Mouse (Mus musculus): ENCODE results near the gene Trmt1. TPM values are rescaled to one million over a fixed set of nuclear protein-coding genes. Genes with fewer than 3 reads are reported as not detected.
A peak's percentile ranks its signal among the peaks of the same experiment; 100 is the strongest.

Gene Trmt1
- polyA plus RNA-seq, 1 experiment from 2014 or later: 65.7 TPM

GRCm38 (mm10) chr8:84677305-84677704 is 8.8 kb upstream of the Trmt1 start:
- Histone ChIP-seq H3K9me3 (ENCODE audit: control insufficient read depth, low read length) (no peaks in the 10 kb centered on the region), H3K4me3 (ENCODE audit: low read depth, low read length) (no peak overlapping the region), H3K27me3 (ENCODE audit: control insufficient read depth, insufficient read depth, low read length) (no peaks in the 10 kb centered on the region), H3K36me3 (ENCODE audit: control insufficient read depth, insufficient read depth, low read length) (peaks cover 20% of the 10 kb centered on the region), H3K4me2 (ENCODE audit: low read depth, severe bottlenecking) (no peak overlapping the region), H3K4me1 (ENCODE audit: control insufficient read depth, insufficient read depth, low read length) (no peaks in the 10 kb centered on the region), H3K9ac (ENCODE audit: low read length) (no peak overlapping the region), H3K27ac (replicated peaks; ENCODE audit: low read depth, low read length) (no peak overlapping the region)
- no peak for ATAC-seq (ENCODE audit: insufficient number of reproducible peaks, low FRiP score, low TSS enrichment, low read depth)
- WGBS: 95% methylated on average over 5 of the region's 5 CpGs
- DNase-seq (ENCODE audit: low spot score): no peak

- no peaks in the 10 kb centered on the region for H3K9me3 ChIP-seq (ENCODE audit: control insufficient read depth, low read length)
- H3K27me3 ChIP-seq (ENCODE audit: control insufficient read depth, insufficient read depth, low read length): no peaks in the 10 kb centered on the region
- H3K36me3 ChIP-seq (ENCODE audit: control insufficient read depth, insufficient read depth, low read length): peaks cover 14% of the 10 kb centered on the region; the same call in 1 of the 2 replicates
- 90% methylated on average over 2 of the region's 2 CpGs for WGBS
- H3K27ac ChIP-seq (replicated peaks; ENCODE audit: low read depth, low read length): no peak overlapping the region
- ATAC-seq (ENCODE audit: insufficient number of reproducible peaks, low FRiP score, low TSS enrichment, low read depth) (no peak), DNase-seq (ENCODE audit: low spot score) (no peak)
- peaks cover 13% of the 10 kb centered on the region for H3K4me1 ChIP-seq (ENCODE audit: control insufficient read depth, insufficient read depth, low read length)
- H3K4me3 ChIP-seq (ENCODE audit: low read depth, low read length): no peak overlapping the region
- H3K9ac ChIP-seq (ENCODE audit: low read length): no peak overlapping the region
- H3K4me2 ChIP-seq (ENCODE audit: low read depth, severe bottlenecking): no peak overlapping the region
Measured at GRCm38 (mm10) chr8:84681476-84681875, 4.6 kb upstream of the Trmt1 start.

- Histone ChIP-seq H3K27me3 (ENCODE audit: control insufficient read depth, insufficient read depth, low read length) (no peaks in the 10 kb centered on the region), H3K4me3 (ENCODE audit: low read depth, low read length) (no peak overlapping the region), H3K36me3 (ENCODE audit: control insufficient read depth, insufficient read depth, low read length) (peaks cover 13% of the 10 kb centered on the region; the same call in 1 of the 2 replicates), H3K27ac (replicated peaks; ENCODE audit: low read depth, low read length) (no peak overlapping the region), H3K9me3 (ENCODE audit: control insufficient read depth, low read length) (no peaks in the 10 kb centered on the region), H3K4me1 (ENCODE audit: control insufficient read depth, insufficient read depth, low read length) (peaks cover 14% of the 10 kb centered on the region), H3K9ac (ENCODE audit: low read length) (peak overlapping the region; percentile 14; the same call in 1 of the 2 replicates), H3K4me2 (ENCODE audit: low read depth, severe bottlenecking) (no peak overlapping the region)
- ATAC-seq (ENCODE audit: insufficient number of reproducible peaks, low FRiP score, low TSS enrichment, low read depth): no peak
- 89% methylated on average over 2 of the region's 2 CpGs for WGBS
- DNase-seq (ENCODE audit: low spot score): no peak
Measured at GRCm38 (mm10) chr8:84682257-84682656, 3.9 kb upstream of the Trmt1 start.

- Histone ChIP-seq H3K27me3 (ENCODE audit: control insufficient read depth, insufficient read depth, low read length) (no peaks in the 10 kb centered on the region), H3K9me3 (ENCODE audit: control insufficient read depth, low read length) (no peaks in the 10 kb centered on the region), H3K4me1 (ENCODE audit: control insufficient read depth, insufficient read depth, low read length) (peaks cover 14% of the 10 kb centered on the region), H3K9ac (ENCODE audit: low read length) (no peak overlapping the region), H3K4me3 (ENCODE audit: low read depth, low read length) (no peak overlapping the region), H3K27ac (replicated peaks; ENCODE audit: low read depth, low read length) (no peak overlapping the region), H3K4me2 (ENCODE audit: low read depth, severe bottlenecking) (no peak overlapping the region), H3K36me3 (ENCODE audit: control insufficient read depth, insufficient read depth, low read length) (peaks cover 12% of the 10 kb centered on the region; the same call in 1 of the 2 replicates)
- DNase-seq (ENCODE audit: low spot score) (no peak), ATAC-seq (ENCODE audit: insufficient number of reproducible peaks, low FRiP score, low TSS enrichment, low read depth) (no peak)
- 73% methylated on average over 3 of the region's 3 CpGs for WGBS
Measured at GRCm38 (mm10) chr8:84684537-84684936, 1.6 kb upstream of the Trmt1 start.

GRCm38 (mm10) chr8:84687003-84687704 is 1.0 kb downstream of the Trmt1 start:
- ATAC-seq (ENCODE audit: insufficient number of reproducible peaks, low FRiP score, low TSS enrichment, low read depth) (peak; percentile 71), DNase-seq (ENCODE audit: low spot score) (peak; percentile 79)
- peaks cover 14% of the 10 kb centered on the region; the same call in 1 of the 2 replicates for H3K36me3 ChIP-seq (ENCODE audit: control insufficient read depth, insufficient read depth, low read length)
- peaks cover 23% of the 10 kb centered on the region for H3K4me1 ChIP-seq (ENCODE audit: control insufficient read depth, insufficient read depth, low read length)
- no peaks in the 10 kb centered on the region for H3K9me3 ChIP-seq (ENCODE audit: control insufficient read depth, low read length)
- H3K4me3 ChIP-seq (ENCODE audit: low read depth, low read length): peak overlapping the region; percentile 100
- under 1% methylated on average over 44 of the region's 62 CpGs for WGBS
- peak overlapping the region; percentile 92 for H3K4me2 ChIP-seq (ENCODE audit: low read depth, severe bottlenecking)
- no peaks in the 10 kb centered on the region for H3K27me3 ChIP-seq (ENCODE audit: control insufficient read depth, insufficient read depth, low read length)
- peak overlapping the region; percentile 98 for H3K27ac ChIP-seq (replicated peaks; ENCODE audit: low read depth, low read length)
- peak overlapping the region; percentile 100 for H3K9ac ChIP-seq (ENCODE audit: low read length)

- ATAC-seq (ENCODE audit: insufficient number of reproducible peaks, low FRiP score, low TSS enrichment, low read depth): peak; percentile 76
- H3K27ac ChIP-seq (replicated peaks; ENCODE audit: low read depth, low read length): peak within 1 kb of the TSS; percentile 98
- H3K4me1 ChIP-seq (ENCODE audit: control insufficient read depth, insufficient read depth, low read length): peaks cover 23% of the 10 kb centered on the region
- no peaks in the 10 kb centered on the region for H3K9me3 ChIP-seq (ENCODE audit: control insufficient read depth, low read length)
- peak within 1 kb of the TSS; percentile 100 for H3K4me3 ChIP-seq (ENCODE audit: low read depth, low read length)
- WGBS: under 1% methylated on average over 34 of the region's 37 CpGs
- H3K4me2 ChIP-seq (ENCODE audit: low read depth, severe bottlenecking): peak within 1 kb of the TSS; percentile 92
- peak; percentile 89 for DNase-seq (ENCODE audit: low spot score)
- H3K9ac ChIP-seq (ENCODE audit: low read length): peak within 1 kb of the TSS; percentile 100
- H3K36me3 ChIP-seq (ENCODE audit: control insufficient read depth, insufficient read depth, low read length): peaks cover 12% of the 10 kb centered on the region; the same call in 1 of the 2 replicates
- no peaks in the 10 kb centered on the region for H3K27me3 ChIP-seq (ENCODE audit: control insufficient read depth, insufficient read depth, low read length)
Measured at GRCm38 (mm10) chr8:84687705-84688100, 1.6 kb downstream of the Trmt1 start, which contains the start of gene Nacc1. Nacc1 (minus strand) TSS chr8:84687862.

GRCm38 (mm10) chr8:84689091-84689915 is 3.2 kb downstream of the Trmt1 start:
- Histone ChIP-seq H3K4me1 (ENCODE audit: control insufficient read depth, insufficient read depth, low read length) (peaks cover 20% of the 10 kb centered on the region), H3K4me2 (ENCODE audit: low read depth, severe bottlenecking) (peak overlapping the region; percentile 79), H3K36me3 (ENCODE audit: control insufficient read depth, insufficient read depth, low read length) (peaks cover 3% of the 10 kb centered on the region; the same call in 1 of the 2 replicates), H3K9me3 (ENCODE audit: control insufficient read depth, low read length) (no peaks in the 10 kb centered on the region), H3K27me3 (ENCODE audit: control insufficient read depth, insufficient read depth, low read length) (no peaks in the 10 kb centered on the region), H3K4me3 (ENCODE audit: low read depth, low read length) (peak overlapping the region; percentile 91), H3K27ac (replicated peaks; ENCODE audit: low read depth, low read length) (peak overlapping the region; percentile 45; the same call in 1 of the 2 replicates), H3K9ac (ENCODE audit: low read length) (peak overlapping the region; percentile 77)
- ATAC-seq (ENCODE audit: insufficient number of reproducible peaks, low FRiP score, low TSS enrichment, low read depth) (peak; percentile 84), DNase-seq (ENCODE audit: low spot score) (peak; percentile 90)
- under 1% methylated on average over 47 of the region's 47 CpGs for WGBS

GRCm38 (mm10) chr8:84693332-84693731 is 7.2 kb downstream of the Trmt1 start:
- 75% methylated on average over 4 of the region's 4 CpGs for WGBS
- ATAC-seq (ENCODE audit: insufficient number of reproducible peaks, low FRiP score, low TSS enrichment, low read depth): no peak
- no peak overlapping the region for H3K4me3 ChIP-seq (ENCODE audit: low read depth, low read length)

More at GRCm38 (mm10) chr8:84693332-84693731, 7.2 kb downstream of the Trmt1 start:
- Histone ChIP-seq H3K9me3 (ENCODE audit: control insufficient read depth, low read length) (no peaks in the 10 kb centered on the region), H3K27ac (replicated peaks; ENCODE audit: low read depth, low read length) (no peak overlapping the region), H3K4me2 (ENCODE audit: low read depth, severe bottlenecking) (no peak overlapping the region), H3K36me3 (ENCODE audit: control insufficient read depth, insufficient read depth, low read length) (peaks cover 20% of the 10 kb centered on the region), H3K4me1 (ENCODE audit: control insufficient read depth, insufficient read depth, low read length) (peaks cover 8% of the 10 kb centered on the region; the same call in 1 of the 2 replicates), H3K9ac (ENCODE audit: low read length) (no peak overlapping the region), H3K27me3 (ENCODE audit: control insufficient read depth, insufficient read depth, low read length) (no peaks in the 10 kb centered on the region)
- no peak for DNase-seq (ENCODE audit: low spot score)

Measured in limb, embryonic 11.5 days (tissue).